Mouse (Mus musculus): Measurements from ENCODE around the gene Clps.
A peak's percentile ranks its signal among the peaks of the same experiment; 100 is the strongest.

DNA sequence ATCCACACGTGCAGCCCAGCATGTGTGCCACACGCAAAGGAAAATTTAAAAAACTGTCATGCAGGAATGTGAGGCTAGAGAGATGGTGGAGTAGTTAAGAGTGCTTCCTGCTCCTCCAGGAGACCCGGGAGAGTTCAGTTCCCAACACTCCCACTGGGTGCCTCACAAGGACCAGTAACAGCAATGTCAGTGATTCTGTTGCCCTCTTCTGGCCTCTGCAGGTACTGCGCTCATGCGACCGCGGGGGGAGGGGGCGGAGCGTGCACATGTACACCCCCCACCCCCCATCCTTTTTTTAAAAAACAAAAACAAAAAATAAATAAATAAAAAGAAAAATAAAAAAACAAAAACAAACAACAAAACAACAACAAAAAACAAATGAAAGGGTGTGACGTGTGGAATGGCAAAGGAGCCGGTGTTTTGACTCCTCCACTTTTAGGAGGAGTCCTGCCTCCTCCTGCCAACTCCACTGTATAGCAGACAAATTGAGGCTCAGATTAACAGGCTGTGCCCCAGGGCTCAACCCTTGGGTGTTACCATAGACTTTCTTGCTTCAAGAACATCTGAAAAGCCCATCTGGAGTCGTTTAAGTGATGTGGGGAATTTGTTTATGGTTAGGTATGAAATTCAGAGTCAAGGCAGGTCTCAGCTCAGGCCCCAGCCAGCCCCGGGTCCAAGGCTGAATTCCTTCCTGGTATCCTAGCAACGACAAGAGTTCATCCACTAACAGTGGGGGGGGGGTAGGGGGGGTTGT is 7.3 kb downstream of the Clps start:
- TF ChIP-seq CTCF (IDR thresholded peaks at IDR 0.05; ENCODE audit: control insufficient read depth, insufficient read depth, insufficient read length) (peak; percentile 85), MAX (IDR thresholded peaks at IDR 0.05) (no peak), FOSL1 (IDR thresholded peaks at IDR 0.05; ENCODE audit: insufficient read depth, low read length, poor library complexity, severe bottlenecking) (no peak), MYOD1 (IDR thresholded peaks at IDR 0.05; ENCODE audit: control insufficient read depth, insufficient read length, low read depth) (no peak)
